Mouse (Mus musculus) spleen, embryonic (tissue): ENCODE results near the gene Magohb.
"Not testable (repeated sequence)": the region's sequence is repeated elsewhere in the genome, so short reads cannot be mapped to it uniquely, and the experiment has no call there.

Source experiments
- CTCF ChIA-PET: fragments of 350-600 bp; sonication (Branson Sonifier 250); formaldehyde crosslinking; loops from one replicate; lab custom pipeline; 2022; lab: Charles Lee

Magohb gene

DNA sequence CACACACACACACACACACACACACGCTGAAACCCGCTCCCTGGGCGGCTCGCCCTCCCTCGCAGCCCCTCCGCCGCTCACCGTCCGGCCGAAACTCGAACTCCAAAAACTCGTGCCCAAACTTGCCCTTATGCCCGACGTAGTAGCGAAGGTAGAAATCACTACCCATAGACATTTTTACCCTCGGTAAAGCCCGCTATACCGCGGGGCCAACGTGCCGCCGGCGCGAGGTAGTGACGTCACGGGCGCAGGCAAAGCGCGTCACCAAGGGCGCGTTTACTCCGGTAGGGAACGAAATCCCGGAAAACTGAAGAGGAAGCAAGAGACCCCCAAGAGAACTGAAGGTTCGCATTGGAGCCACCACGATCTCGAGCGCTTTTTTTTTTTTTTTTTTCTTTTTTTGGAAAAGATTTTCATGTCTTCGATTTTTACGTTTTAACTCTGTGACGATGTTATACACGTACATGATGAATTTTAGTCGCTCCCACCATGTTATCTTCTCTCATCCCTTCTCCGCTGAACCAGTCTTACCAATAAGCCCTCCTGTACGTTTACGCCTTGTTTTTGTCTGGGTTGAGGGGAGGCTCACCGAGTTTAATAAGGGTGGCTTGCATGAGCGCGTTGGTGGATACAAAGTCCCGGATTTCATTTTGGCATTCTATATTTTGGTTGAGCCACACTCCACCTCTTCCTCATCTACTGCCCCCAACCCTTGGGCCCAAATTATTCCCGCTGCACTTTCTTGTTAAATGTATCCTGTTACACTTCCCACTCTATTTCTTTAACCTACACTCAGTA lies at the start of gene Magohb:
Magohb (minus strand) TSS at position 254 of the 798 bp plus-strand sequence.
- CTCF ChIA-PET = no interaction called here

DNA sequence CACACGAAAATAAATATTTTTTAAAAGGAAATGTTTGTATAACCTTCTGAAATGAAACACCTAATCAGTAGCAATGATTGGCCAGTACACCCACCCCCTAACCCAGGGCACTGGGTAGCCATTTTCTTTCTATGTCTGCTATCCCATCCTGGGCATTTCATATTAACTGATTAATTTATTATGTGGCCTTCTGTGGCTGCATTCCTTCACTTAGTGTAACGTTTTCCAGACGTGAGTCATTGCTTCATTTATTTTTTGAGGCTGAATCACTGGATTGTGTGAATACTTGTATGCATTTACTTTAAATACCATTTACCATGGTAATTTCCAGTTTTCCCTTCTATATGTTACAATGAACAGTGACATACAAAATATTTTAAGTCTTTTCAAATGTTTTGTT lies 47.0 kb upstream of the Magohb start:
- CTCF ChIA-PET = no interaction called here

DNA sequence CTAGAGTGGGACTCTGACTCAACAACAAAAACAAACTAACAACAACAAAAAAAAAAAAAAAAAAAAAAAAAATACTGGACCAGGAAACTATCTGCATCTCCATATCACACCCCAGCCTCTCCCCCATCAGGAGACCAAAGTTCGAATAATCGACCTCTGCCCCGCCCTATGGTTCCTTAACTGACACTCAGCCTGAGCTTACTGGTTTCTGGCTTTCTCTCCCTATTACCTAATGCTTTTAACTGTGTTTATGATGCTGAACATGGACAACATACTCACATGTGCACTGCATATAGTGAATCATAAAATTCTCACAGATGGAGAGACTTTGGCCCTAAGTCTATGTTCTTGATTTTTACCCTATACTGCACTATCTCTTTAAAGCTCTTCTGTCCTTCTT lies 46.3 kb upstream of the Magohb start:
- CTCF ChIA-PET = no interaction called here

DNA sequence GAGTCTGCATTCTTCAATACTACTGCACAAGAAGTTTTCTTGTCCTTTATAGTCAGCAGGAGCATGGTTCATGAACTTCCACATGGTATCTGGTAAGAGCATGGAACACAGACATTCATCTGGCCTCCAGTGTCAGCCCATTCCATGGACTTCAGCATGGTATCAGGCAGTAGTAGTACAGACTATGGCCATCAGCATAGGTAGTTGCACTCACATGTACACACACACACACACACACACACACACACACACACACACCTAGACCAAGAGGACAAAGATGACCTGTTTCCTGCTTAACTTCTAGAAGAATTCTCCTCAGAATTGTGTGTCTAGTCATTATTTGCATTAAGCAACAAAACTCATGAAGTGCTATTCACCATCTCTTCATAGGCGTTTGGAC lies 45.7 kb upstream of the Magohb start:
- CTCF ChIA-PET = no interaction called here

DNA sequence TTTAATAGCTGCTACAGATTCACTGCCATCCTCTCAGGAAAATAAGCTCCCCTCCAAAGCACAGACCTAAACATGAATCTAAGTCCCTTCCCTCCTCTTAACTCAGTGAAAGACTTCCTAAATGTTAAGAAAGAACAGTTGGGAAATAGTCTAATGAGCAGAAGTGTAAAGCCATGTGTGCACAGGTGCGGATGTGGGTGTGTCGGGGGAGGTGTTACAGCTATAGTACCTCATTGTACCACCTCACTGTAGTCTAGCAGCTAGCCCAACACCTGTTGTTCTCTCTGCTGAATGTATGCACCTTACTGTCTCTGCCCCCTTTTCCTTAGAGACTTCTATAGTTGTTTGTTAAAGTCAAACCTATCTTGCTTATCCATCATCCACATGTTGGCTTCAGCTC lies 34.0 kb upstream of the Magohb start:
- CTCF ChIA-PET = no interaction called here

DNA sequence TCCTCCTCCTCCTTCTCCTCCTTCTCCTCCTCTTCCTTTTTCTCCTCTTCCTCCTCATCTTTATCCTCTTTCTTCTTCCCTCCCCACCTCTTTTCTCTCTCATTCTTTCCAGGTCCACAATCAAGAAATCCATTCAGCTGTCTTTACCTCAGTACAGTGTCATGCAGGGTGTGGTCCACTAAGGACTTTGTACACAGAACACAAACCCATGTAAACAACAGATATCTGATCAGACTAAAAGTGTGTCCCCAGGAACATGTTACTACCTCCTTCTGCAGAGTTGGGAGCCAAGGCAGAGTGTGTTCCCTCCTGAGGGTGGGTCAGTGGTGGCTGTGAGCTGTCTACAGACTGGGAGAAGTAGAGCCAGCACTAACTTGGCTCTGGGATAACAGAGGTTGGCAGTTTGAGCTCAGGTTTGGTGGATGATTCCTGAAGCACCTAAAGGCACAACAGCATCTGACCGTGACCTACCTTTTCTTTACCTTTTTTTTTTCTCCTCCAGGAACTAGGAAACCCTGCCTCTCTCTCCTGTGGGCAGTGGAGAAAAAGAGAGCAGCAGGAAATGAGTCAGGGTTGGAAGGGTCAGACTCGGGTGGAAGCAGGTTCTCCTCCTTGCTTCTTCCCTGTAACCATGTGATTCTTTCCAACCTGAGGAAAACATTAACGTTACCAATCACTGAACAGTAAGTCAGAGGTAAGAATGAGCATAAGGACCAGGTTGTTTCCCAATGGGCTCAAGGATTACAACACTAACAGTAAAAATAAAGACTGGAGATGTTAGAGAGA lies 29.0 kb upstream of the Magohb start:
- CTCF ChIA-PET = no interaction called here

DNA sequence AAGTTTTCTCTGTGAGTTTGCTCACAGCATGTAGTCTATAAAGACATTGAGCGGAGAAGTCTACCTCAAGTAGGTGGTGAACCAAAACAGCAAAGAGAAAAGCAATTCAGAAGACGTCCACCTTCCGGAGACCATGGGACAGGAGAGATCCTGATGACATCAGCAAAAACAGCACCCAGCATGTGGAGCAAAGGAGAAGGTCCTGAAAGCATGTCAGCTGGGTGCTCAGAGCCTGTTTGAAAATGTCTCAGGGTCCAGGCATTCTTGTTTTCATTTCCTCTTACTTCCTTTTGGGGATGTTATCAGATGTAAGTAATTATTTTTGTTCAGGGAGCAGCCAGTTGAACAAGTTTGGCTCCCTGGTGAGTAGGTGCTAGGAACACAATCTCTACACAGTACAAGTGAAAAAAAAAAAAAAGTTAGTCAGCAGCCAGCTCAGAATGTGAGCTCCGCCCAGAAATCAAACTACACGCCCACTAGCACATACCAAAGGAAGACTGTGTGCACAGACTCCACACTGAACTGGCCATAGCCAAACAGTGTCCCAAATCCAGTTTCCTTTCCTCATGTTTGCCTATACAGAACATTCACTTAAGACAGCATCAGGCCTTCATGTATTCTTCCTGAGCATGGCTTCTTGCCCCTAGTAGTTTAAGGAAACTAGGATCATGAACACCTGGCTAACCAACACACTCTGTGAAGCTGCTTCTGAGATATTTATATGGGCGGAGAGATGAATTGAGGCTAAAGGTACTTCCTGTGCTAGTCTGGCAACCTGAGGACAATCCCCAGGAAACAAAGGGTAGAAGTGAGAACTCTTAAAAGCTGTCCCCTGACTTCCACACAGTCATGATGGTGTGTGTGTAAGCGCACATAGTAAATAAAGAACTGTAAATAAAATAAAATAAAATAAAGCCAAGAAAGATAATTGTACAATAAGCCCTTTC lies 23.4 kb upstream of the Magohb start:
- CTCF ChIA-PET = no interaction called here

DNA sequence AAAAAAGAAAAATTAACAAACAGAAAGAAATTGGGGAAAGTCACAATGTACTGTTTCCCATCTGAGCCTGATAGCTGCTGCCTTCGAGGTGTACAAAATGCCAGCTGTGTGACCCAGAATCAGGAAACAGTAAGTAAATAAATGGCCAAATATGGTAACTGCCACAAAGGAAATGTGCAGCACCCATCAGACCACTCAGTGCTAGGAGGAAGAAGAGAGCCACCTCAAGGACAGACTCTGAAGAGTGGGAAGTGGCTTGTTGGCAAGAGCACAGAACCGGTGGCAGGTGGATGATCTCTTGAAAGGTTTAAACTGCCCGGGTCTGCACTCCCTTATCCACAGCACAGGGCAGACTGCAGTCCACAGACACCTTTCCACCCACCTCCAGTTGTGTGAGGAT lies 15.0 kb upstream of the Magohb start:
- CTCF ChIA-PET = no interaction called here

DNA sequence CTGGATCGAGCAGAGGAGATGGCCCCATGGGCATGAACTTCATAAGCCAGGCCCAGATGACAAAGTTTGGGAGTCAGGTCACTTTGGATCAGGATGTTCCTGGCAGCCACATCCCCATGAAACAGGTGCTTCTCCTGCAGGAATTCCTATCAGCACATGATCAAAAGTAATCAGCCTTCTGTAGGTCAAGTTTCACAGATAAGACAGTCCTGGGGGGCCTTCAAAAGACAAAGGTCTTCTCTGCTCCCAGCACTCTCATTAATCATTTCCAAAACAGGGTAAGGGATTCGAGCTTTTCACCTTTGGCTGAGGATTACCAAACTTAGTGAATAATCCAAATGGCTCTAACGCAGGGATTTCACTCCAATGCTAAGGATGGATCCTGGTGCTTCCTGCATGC lies 11.7 kb upstream of the Magohb start:
- CTCF ChIA-PET = no interaction called here

DNA sequence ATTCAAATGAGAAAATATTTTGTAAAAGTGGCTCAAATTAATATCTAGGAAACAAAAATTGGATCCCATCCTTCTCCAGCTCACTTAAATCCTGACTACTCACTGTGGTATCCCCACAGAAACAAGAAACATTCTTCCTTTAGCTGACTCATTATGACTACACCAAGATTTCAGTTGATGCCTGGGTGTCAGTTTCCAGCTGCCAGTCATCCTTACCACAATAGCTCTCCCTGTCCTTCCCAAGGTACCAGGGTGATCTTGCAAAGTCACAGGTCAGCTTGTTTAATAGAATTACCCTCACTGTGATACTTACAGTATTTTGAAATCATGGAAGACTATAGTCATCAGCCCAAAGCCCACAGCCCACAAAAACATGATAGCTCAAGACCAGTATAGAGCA lies 5.5 kb upstream of the Magohb start:
- CTCF ChIA-PET = interaction anchor here (0.5 to 0.6 kb wide), 2 partner anchors 1688 to 1692 kb away, joined by 4 read pairs; no protein-coding TSS in a partner anchor

DNA sequence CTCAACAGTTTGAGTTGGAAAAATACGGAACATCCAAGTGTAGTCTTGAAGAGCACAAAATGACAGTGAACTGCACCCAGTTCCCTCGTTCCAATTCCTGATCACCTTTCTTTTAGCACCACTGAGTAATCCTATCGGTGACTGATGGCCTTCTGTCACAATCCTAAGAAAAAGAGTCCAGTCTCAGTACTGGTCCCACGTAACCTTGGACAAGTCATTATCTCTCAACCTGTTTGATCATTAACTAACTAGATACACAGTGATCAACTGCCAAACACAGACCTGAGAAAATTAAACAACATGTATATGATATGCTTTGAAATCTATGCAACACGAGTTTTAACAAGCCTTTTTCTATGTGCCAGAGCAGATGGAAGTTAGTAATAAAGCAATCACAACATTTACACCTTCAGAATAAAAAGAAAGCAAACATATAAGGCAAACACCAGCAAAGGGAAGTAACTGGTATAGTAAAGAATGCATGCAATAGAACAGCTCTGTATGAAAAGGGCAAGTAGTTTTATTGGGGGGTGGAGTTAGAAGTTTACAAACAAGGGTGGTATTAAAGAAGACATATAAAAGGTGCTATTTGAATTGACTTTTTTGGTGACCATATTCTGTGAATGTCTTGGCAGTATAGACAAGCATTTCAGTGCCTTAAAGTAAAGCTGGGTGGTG lies 1.5 kb upstream of the Magohb start:
- CTCF ChIA-PET = no interaction called here

DNA sequence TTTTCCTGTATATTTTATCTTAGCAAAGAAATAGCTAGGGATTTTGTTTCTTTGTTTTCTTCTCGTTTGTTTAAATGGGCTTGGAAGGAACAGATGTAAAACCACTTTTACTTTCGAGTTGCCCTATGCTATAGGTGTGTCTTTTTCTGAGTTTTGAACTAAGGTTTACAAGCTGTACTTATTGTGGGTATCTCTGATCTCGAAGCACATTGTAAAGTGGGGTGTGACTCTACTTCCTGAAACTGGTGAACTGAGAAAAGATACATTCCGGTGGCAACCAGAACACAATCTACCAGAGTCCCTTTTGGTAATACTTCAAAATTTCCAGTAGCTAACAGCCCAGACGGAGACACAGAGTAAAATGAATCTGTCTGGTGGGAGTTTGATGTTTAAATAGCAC lies 872 bp upstream of the Magohb start:
- CTCF ChIA-PET = no interaction called here

DNA sequence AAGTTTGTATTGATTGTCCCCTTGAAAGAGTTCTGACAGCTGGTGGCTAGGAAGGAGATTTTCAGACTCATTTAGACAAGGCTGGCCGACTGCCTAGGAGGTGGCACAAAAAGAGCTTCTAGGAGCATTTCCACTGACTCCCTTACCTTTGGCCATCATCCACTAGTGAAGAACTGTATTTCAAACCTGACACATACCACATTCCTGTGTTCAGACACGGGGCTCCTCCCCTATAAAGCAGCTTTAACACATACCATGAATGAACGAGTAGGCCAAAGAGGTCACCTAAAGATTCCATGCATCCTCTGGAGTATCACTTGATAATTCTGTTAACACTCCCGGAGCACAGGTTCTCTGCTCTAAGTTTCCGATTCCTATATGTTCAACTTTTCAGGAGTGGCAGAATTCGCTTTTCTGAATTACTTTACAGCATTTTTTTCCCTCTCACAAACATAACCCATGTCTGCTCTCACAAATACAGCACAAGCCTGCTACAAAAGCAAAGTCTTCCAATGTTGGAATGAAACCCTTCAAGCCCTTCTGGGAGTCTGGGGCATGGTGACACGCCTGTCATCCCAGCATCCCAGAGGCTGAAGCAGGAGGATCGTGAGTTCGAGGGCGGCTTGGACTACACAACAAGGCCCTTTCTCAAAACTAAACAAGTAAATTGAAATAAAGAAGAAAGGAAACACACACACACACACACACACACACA lies 611 bp downstream of the Magohb start:
- CTCF ChIA-PET = no interaction called here

DNA sequence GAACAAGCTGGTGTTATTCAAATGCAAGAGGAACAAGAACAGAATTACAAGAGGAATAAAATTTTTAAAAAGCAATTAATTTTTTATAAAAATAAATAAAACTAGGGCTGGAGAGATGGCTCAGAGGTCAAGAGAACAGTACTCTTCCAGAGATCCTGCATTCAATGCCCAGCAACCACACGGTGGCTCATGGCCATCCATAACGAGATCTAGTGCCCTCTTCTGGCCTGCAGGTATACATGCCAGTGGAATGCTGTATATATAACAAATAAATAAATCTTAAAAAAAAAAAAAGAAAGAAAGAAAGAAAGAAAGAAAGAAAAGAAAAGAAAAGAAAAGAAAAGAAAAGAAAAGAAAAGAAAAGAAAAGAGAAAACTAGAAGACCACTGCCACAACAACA lies 2.6 kb downstream of the Magohb start:
- CTCF ChIA-PET = interaction anchor here (1.0 kb wide), 1 partner anchor 345 kb away, joined by 3 read pairs; no protein-coding TSS in a partner anchor

DNA sequence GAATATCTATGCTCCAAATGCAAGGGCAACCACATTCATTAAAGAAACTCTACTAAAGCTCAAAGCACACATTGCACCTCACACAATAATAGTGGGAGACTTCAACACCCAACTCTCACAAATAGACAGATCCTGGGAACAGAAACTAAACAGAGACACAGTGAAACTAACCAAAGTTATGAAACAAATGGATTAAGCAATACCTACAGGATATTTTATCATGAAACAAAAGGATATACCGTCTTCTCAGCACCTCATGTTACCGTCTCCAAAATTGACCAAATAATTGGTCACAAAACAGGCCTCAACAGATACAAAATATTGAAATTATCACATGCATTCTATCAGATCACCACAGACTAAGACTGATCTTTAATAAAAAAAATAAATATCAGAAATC lies 14.9 kb downstream of the Magohb start:
- CTCF ChIA-PET = not testable (repeated sequence)

DNA sequence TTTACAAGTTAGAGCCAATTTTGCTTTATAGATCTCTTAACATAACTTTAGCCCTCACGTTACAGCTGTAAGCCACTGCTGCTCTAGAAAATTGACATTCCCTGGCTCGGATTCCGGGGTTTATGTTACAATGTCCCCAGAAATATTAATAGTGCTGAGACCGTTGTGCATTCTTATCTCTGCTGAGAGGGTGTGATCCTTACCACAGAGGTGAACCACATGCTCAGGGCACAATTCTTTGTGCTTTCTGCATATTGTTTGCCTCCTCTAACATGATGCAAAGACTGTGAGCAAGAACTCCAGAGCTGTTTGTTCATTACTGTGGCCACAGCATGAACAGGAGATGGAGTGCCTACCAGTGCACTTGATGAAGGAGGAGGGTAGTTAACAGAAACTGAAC lies 16.4 kb downstream of the Magohb start:
- CTCF ChIA-PET = no interaction called here

DNA sequence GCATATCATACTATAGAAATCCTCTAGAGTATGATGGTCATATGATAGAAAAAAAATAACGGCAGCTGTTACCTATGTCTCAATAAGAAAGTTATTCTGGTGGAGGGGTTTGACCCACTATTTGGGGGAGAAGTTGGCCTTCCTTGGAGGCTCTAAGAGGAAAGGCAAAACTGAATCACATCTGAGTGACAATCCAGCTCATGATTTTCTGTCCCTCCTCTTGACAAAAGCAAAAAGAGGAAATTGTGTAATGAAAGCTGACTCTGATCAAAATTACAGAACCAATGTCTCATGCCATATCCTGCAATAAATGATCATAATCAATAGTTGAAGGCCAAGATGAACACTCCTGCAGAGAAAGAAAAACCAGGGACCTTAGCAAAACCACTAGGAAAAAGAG lies 20.7 kb downstream of the Magohb start:
- CTCF ChIA-PET = no interaction called here

DNA sequence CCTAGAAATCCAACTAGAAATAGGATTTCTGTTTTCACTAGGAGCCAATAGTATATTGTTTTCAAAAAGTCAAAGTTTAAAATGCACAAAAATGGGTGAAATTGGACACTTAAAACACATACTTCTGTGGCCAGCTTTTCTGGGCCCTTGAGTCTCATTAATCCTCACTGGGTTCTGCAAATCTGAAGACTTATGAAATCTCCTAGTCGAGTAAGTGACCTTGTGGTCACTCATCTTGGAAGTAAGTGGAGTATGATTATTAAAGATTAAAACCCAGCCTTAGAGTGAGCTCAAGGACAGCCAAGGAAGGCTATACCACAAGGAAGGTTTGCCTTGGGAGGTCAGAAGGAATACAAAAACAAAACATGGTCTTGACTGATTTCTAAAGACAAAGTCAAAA lies 22.7 kb downstream of the Magohb start:
- CTCF ChIA-PET = interaction anchor here (0.7 kb wide), 1 partner anchor 1422 kb away, joined by 3 read pairs; no protein-coding TSS in a partner anchor

DNA sequence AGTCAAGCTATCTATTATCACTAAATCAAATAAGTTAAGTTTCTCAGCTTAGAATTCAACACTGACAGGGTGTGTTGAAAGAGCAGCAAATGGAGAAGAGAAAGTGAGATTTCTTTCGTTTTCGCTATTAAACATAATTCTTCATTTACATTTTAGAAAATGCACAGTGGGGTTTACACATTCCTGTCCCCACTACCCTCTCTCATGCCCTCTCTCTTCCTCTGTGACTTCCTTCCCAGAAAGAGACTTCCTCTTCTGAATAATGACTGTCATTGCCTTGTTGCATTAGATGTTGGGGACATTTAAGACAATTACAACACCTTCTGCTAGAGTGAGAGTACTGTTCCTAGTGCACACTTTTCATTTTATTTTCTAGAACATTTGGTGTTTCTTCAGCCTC lies 23.4 kb downstream of the Magohb start:
- CTCF ChIA-PET = no interaction called here

DNA sequence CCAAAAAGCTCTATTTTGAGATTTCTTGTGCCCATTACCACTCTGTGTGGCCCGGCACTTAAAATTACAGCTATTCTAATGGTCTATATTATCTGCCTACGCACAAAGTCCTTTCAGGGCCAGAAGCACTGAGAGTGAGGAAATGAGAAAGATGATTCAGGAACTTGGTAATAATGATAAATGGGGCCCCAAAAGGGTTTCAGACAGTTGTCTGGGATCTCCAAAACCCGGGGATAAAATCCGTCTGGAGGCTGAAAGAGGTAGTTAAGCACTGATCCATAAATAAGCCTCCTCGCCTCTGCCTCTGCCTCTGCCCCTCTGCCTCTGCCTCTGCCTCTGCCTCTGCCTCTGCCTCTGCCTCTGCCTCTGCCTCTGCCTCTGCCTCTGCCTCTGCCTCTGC lies 28.9 kb downstream of the Magohb start:
- CTCF ChIA-PET = no interaction called here

DNA sequence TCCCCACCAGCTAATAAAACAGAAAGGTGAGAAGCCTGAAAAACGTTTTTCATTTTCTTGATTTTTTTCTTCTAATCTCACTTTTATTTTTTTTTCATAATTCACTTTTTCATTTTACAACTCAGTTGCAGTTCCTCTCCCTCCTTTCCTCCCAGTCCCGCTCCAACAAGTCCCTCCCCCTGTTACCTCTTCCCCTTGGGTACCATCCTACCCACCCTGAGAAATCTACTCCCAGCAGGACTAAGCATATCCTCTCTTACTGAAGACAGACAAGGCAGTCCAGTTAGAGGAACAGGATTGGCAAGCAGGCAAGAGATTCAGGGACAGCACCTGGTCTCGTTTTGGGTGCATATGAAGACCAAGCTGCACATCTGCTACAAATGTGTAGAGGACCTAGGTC lies 30.3 kb downstream of the Magohb start:
- CTCF ChIA-PET = no interaction called here
